Mouse (Mus musculus) bone marrow, adult 2 months (tissue): Measurements from ENCODE around the gene Polr3g.

Experiments used
- CTCF ChIP-seq: fragments of 200-500 bp; IDR thresholded peaks from 2 replicates; pipeline ENCODE4 v1.5.1; 2011; ENCODE audit warnings: low read length, control low read depth; ENCODE audit not compliant: control insufficient read depth, insufficient read depth
- POLR2A ChIP-seq: fragments of 200-500 bp; IDR thresholded peaks from 2 replicates; pipeline ENCODE4 v1.6.1; 2011; ENCODE audit warnings: low read depth, mild to moderate bottlenecking, control low read depth, low read length, borderline replicate concordance; ENCODE audit not compliant: control insufficient read depth

DNA sequence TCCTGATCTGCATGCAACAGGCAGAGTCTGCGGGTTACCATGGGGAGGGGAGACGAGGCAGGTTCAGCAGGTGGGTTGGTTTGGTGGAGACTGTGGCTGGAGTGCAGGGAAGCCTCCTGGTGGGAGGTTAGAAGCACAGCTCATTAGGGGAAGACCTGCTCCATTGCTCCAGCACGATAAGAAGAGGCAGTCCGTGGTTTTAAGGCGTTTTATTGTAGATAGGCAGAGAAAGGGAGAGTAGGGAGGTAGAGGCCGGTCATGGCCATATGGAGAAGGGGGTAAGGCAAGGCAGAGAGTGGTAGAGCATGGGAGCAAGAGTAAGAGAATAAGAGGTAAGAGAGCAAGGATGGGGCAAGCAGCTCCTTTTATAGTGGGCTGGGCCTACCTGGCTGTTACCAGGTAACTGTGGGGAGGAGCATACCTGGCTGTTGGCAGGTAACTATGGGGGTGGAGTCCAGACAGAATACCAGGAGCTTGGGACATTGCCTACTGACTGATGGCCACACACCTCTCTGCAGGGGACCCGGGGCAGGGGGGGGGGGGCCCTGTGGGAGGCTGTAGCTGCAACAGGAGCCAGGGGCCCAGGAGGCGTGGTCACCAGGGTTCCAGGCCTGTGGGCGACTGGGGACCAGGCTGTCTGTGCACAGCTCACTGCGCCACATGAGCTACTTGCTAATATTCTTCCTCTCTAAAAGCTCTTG is 32.7 kb upstream of the Polr3g start:
- TF ChIP-seq CTCF (no peak), POLR2A (no peak)
